Mouse (Mus musculus): ENCODE measurements at regions not wholly inside any gene's neighbourhood (a gene's known extent, or its start where the extent isn't known, plus 50 kb on each side); places are given as distances from the start of the nearest gene placed in this dataset.
A peak's percentile ranks its signal among the peaks of the same experiment; 100 is the strongest.

DNA sequence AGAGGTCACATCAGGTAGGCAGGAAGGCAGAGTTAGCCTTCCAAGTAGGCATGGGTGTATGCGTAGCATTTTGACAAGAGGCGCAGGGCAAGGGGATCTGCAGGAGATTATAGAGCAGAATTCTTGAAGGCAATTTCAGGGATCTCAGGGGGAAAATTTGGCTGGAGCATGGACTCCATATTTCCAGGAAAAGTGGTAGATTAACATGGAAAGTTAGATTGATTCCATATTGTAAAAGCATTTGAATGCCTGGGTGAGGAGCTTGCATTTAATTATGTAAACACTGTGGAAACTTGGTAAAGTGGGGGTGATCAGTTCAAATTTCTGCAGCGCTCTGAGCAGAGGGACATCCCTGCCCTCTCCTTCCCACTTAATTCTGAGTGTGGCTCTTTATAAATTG lies 146.7 kb downstream of the Pax3 start:
- no peak for DNase-seq (ENCODE audit: low spot score in 2 of 2)

DNA sequence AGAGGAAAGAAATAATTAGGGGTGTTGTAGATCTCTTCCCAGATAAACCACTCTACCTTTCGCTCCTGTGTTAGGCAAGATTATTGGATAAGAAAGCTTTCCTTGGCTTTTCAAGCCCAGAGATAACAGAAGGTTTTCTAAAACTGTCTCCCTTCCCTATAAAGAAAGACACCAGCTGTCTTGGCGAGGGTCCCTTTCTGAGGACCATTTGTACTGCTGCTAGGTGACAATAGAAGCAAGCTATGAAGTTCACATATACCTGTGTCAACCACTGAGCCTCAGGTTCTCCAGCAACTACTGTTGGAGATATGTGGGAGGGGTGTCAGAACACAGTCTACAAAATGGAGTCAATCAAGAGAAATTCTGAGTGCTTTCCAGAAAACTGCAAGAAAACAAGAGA lies 164.6 kb downstream of the Pax3 start:
- DNase-seq (ENCODE audit: low spot score in 2 of 2) = no peak

DNA sequence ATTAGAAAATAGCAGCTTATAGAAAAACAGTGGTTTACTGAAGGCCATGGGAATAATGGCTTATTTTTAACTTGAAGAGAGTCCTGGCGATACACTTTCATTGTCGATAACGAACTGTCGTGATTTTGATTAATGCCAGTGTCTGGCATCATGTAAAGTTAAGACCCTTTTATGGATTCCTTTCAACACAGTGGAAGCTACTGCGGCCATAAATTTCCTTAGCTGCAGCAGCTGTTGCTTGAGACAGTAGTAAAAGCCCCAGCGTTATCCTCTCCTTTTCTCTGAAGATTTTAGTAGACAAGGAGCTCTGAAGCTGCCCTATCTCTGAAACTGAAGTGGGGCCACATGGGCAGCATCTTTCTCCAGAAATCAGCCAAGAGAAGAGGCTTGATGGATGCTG lies 175.2 kb downstream of the Pax3 start:
- no peak for DNase-seq (ENCODE audit: low spot score in 2 of 2)

DNA sequence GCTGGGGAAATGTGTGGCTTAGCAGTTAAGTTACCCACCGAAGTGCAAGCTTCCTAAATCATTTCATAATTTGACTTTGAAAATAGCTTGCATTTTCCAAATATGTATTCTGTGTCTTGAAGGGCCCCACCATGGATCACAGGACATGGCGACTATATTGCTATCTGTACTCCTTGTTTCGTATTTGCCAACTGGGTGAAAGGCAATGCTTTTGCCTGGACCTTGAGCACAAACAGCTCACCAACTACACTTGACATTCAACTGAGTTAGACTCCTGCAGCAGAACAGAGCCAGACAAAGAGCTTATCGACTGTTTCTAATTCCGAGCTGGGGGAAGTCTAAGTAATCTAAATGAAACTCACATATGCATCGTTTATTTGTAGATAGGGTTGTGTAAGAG lies 175.9 kb downstream of the Pax3 start:
- no peak for DNase-seq (ENCODE audit: low spot score in 2 of 2)

DNA sequence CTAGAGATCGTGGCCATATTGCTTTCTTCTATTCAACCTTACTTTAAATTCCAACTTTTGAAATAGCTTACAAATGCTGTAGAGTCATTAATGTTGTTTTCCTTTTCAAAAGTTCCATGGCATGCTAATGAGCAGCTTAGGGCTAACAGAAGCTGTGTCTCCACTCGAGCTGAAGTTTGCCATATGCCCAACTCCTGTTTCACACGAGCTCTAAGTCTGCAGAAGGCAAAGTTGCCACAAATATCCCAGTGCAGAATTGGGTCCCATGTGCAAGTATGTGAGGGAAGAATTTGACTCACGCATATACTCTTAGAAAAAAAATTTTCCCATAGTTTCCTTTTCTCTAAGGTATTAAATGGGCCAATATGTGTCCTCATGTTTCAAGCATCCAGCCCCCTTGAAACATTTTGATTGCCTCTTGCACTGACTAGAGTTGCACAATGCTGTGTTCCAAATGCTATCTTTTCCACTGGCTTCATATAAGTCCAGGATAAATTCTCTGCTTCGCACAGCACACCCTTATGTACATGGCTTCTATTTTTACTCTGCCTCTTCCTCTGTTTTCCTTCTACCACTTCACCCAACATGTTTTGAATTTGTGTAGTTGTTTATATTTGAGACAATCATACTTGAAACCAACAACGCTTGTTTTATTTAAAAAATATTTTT lies 178.9 kb downstream of the Pax3 start:
- no peak for DNase-seq (ENCODE audit: low spot score in 2 of 2)

DNA sequence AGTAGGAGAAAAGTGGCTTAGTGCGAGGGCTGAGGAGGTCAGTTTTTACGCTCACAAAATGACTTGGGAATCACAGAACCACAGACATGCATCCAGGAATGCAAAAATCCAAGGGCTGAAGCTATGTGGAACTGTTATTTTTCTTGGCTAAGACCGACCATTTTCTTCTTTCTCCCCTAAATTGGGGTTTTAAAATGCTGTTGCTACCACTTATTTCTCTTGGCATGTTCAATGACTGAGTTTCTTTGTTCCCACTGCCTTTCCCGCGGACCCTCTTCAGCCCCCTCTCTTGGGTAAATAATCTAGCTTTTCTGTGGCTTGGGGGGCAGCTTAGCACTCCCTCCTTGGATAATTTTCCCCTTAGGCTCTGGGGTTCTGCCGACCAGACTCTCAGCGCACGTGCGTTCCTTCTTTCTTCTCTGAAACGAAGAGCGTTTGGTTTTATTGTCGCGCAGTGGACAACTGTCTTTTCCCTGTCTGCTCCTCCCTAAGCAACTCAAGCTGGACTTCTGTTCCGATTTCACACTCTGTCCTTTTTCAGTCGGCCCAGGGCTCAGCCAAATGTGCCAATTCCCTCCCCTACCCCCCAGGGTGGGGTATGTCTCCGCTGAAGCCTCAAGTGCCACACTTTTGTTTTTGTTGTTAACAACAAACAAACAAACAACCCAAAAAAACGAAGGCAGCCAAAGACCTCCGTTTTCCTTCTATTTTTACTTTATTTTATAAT lies 180.2 kb downstream of the Pax3 start:
- no peak for DNase-seq (ENCODE audit: low spot score in 2 of 2)

DNA sequence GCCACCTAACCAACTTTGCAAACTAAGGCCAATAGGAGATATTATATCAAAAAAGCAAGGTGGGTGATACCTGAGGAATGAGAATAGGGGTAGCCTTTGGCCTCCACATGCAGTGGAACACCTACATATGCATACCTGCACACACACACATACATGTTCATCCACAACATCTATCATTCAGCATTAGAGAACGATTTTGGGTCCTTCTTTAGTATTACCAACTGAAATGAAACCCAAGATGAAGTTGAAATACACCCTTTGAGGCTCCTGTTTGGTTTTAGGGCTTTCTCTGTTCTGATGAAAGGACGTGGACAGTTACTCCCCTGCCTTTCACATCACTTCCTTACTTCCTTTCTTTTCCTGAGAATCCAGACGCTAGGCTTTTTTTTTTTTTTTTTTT lies 180.9 kb downstream of the Pax3 start:
- no peak for DNase-seq (ENCODE audit: low spot score in 2 of 2)

DNA sequence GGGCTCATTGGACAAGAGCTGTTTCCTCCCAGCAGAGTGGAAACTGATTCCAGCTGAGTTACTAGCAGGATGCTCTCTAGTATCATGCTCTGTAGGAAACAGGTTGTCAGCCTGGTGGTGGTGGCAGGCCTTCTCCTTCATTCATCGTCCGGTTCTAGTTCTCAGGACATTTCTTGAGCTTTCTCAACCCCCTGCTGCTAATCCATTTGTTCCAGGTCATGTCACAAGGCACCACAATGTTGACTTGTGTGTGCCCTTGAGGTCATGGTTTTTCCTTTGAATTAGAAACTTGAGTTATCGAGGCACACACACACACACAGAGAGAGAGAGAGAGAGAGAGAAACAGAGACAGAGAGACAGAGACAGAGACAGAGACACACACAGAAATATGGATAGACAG lies 183.5 kb downstream of the Pax3 start:
- DNase-seq (ENCODE audit: low spot score in 2 of 2) = no peak

DNA sequence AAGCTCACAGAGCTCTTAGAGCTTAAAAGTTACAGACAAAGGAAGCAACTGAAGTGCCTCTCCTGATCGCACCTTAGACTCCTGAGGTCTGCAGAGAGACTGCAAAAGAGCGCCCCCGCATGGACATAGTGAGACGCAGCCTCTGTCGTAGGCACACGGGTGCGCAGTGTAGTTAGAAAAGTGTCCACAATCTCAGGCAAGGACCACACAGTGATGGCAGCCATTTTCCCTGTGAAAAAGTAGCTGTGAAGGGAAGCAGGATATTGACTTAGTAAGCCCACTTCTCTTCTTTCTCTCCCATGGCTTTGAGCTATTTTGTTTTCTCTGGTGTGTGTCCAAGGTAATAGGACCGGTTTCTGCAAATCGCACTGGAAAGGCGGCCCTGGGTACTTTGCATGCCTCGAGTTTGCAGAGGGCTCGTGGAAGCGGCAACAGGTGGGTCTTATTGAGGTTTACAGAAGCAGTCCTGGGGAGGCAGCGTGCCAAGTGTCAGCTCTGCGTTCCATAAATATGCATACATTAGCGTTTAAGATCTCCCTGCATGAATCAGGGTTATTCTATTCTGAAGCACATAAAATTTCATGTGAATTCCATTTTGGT lies 188.0 kb downstream of the Pax3 start:
- DNase-seq (ENCODE audit: low spot score in 2 of 2) = no peak

DNA sequence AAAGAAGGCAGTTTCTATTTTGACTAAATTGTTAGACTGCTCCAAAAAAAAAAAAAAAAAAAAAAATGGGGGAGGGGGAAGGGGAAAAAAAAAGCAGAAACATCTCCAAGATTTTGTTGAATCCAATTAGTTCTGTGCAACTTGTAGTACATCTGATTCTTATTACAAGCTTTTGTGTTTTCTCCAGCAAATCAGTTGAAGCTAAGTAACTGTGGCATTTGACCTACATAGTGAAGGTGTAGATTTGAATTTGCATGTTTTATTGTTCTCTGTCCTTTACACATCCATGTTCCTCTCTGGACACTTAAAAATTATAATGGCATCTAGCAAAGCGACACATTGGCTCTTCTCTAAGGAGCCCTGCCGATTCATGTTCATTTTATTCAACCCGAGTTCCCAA lies 192.6 kb downstream of the Pax3 start:
- DNase-seq (ENCODE audit: low spot score in 2 of 2) = no peak

DNA sequence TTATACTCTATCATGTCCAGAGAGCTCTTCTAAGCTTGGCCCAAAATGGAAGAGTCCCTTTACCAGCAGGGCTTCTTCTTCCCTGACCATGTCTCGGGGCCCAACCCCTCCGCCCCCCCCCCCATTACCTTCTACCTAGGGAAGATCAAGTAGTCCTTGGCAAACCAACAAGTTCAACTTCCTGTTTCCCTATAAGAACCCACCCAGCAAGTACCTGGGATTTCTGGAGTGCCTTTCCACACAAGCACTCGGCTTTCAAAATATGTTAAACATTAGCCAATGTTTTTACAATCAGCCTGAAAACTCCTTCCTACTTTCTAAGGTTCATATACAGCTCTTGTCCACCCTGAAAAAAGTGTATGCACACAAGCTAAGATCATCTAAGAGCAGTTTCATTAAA lies 198.2 kb downstream of the Pax3 start:
- DNase-seq (ENCODE audit: low spot score in 2 of 2) = no peak

DNA sequence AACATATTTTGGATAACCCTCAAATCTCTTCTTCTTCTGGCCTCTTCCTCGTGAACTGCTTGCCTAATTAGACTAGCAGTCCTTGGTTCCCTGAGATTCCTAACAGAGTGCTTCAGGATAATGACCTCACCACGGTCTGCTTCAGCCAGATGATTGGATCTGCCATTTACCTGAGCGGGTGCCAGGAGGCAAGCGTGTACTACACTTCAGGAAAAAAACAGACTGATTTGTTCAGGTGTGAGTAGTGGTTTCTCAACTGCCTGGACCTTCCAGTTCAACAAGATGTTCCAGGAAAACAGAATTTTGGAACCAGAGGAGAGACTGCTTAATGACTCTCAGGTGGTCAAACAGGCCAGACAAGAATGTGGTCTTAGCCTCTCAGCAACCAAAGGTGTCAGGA lies 215.4 kb downstream of the Pax3 start:
- no peak for DNase-seq (ENCODE audit: low spot score in 2 of 2)

DNA sequence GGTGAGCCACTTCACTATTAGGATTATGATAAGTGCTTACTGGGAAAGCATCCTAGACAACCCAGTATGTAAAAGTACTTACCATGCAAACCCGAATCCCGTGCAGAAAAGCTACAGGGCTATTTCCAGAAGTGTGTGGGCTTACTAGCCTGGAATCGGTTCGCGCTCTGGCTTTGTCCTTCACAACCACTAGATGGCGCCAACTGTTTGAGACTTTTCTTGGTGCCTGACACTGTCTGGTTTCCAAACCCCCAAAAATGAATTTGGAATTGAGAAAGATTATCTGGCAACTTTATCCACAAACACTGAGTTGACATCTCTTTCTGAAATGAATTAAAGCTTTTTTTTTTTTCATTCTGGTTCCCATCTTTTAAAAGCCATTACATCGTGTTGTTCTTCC lies 218.2 kb downstream of the Pax3 start:
- DNase-seq (ENCODE audit: low spot score in 2 of 2) = peak; percentile 47 to 66

DNA sequence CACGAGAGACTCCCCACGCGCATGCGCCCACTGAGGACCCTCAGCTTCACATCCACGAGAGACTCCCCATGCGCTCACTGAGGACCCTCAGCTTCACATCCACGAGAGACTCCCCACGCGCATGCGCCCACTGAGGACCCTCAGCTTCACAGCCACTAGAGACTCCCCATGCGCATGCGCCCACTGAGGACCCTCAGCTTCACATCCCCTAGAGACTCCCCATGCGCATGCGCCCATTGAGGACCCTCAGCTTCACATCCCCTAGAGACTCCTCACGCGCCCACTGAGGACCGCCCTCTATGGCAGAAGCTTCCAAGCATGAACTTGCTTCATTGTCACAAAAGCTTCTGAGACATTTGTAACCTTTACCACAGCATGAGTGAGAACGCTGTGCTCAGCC lies 221.0 kb downstream of the Pax3 start:
- no peak for DNase-seq (ENCODE audit: low spot score in 2 of 2)

DNA sequence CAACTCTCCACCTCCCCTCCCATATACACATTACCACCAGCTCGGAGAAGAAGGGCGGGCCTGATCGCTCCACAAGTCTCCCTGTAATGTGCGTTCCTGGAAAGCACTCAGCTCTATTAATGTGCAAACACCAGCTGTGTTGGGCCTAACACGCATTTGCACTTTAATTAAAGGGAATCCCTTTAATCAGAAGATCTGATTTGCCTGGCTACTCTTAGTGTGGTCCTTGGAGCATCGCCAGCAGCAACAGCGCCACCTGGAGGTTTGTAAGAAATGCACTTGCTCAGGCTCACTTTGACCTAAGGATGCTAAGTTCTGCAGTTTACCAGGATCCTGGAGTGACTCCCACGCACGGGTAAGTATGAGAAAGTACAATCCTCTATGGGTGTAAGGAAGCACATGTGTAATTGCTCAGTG lies 224.6 kb downstream of the Pax3 start:
- DNase-seq (ENCODE audit: low spot score in 2 of 2) = peak; percentile 34 to 35

DNA sequence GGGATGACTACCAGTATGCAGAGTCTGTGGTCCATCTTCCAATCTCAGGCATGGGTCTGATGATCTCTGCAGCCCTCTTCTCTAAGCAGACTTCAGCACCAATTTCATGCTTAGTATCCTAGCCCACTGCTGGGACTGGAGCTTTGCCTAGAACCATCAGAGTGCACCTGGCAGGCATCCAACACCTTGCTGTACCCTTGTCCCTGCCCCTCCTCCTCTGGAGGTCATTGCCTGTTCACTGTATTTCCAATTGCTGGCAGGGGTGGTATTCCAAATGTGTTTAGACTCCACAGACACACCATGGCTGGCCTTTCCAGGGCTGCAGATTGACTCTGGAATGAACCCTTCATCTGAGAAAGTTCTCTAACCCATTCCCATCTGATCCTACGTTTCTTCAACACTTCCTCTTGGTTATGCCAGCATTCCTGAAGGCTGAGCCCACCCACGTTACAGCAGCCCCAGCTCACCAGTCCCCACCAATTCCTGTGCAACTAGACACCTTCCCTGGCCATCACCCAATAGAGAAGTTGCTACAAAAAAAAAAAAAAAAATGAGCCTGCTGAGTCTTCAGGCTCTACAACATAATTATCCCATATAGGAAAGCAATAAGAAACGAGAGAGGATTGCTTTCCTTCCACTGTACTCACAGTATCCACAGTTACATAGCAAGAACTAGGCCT lies 232.1 kb downstream of the Pax3 start:
- no peak for DNase-seq (ENCODE audit: low spot score in 2 of 2)

DNA sequence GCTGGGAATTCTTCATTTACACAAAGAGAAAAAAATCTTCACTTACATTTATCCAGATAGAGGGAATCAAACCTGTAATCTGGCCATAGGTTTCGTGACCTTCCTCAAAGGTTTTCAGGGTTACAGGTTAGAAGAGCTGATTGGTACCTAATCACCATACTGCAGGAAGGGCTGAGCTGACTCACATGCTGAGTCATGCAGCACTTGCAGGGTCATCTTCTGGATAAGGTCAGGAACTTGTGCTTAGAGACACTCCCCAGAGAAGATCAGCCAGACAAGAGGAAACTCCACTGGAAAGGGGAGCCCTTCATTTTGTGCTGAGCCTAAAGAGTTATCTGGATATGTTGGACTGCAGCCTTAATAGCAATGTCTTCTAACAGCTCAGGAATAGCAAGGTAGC lies 237.6 kb downstream of the Pax3 start:
- no peak for DNase-seq (ENCODE audit: low spot score in 2 of 2)

DNA sequence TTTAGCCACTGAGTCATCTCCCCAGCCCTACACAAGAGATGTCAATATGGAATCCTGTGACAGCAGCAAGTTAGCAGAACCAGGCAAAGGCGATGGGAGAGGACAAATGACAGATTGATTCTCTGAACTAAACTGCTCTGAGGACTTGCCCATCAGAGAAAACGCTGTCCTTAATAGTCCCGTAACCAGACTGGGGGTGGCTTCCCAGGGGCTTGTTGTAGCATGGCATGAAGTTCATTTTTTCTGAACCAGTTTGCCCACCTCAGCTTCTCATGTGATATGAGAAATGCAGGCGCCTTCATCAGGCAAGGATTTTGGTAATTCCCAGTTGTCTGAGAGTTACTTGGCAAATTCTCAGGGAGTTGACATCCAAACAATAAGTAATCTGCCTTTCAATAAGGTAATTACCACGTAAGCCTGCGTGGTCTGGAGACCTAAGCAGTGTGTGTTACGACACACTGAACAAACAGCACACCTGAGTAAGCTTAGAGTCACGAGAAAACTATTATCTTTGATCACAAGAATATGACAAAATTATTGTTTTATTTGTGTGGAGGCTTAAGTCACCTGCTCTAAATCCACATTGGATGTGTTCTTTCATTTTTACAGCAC lies 239.7 kb downstream of the Pax3 start:
- DNase-seq (ENCODE audit: low spot score in 2 of 2) = no peak

DNA sequence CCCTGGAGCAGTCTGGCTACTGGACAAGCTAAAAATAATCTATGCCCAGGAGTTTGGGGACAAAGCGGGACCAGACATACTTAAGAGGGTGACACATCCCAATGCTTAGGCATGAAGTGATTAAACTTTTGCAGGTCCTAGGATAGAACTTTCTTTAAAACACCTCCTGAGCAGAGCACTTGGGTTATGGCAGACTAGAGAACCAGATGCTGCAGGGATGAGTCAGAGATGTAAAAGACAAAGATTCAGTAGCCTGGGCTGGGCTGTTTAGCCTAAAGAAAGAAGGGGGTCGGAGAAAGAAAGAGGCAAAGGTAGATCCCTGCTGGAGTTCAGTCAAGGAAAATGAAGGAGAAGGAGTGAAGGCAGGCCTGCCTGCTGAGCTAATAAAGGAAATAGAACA lies 249.0 kb downstream of the Pax3 start:
- DNase-seq (ENCODE audit: low spot score in 2 of 2) = no peak

DNA sequence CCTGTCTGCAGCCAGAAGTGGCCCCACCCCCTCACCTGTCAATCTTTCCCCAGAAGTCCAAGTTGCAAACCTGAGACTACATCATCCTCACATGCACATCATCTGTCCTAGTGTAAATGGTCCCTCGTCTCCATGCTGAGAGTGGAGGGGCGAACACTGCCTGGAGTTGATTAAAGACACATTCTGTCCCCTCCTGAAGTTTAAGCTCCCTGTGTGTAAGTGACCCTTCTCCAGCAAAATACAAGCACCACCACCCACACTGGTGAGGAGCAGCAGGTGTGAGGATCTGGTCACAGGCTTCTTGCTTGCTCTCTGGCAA lies 252.6 kb downstream of the Pax3 start:
- DNase-seq (ENCODE audit: low spot score in 2 of 2) = no peak

DNA sequence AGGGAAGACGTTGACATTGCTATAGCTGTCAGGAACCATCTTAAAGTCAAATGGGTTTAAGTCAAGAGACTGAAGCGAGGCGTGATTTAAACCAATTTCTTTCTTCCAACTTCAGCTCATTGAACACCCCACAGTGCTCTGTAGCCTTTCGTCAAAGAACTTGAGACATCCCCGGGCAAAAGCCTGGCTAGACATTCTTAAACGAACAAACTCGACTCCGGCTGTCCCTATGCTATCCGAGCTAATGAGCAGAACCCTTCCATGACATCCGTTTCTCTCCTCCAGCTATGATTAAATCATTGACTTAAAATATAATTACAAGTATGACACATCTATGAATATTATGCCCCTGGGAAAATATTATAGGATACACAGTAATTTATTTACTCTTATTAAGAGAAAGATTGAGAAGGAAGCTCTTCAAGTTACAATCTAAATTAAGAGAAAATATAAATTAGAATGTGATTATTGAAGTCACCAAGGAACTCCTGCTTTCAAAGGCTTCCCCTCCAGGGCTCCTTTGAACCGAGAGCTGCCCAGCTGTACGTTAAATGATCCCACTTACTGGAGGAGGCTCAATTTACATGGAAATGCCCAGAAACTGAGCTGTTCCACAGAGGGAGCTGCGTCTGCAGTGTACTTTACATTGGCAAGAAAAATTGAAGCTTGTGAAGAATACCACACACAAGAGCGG lies 253.2 kb downstream of the Pax3 start:
- DNase-seq (ENCODE audit: low spot score in 2 of 2) = no peak

DNA sequence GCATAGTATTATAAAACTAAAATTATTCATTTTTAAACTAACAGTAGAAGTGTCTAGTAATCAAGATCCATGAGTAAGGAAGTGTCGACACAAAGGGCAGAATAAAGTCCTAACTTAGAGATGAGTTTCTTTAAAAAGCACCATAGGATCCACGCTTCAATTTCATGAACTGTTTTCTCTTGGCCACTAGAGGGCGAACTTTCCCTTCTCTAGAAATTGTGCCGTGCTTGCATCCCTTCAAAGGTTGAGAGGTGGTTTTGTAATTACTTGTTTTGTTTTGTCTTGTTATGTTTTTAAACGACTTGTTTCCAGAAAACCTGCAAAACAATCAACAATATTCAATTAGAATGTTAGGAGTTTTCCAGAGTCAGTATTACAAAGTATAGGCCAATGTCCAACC lies 253.8 kb downstream of the Pax3 start:
- no peak for DNase-seq (ENCODE audit: low spot score in 2 of 2)

All from frontal cortex, postnatal 25 days (tissue).